Mouse (Mus musculus) ES-E14 (cell line): ENCODE data around the gene Il3.

Experiments
- CHD2 ChIP-seq: IDR thresholded peaks from 2 replicates; pipeline ENCODE4 v1.6.1; 2014; ENCODE audit warnings: mild to moderate bottlenecking, low read depth, low read length, inconsistent platforms
- MAFK ChIP-seq: IDR thresholded peaks from 2 replicates; pipeline ENCODE4 v1.6.1; 2014; ENCODE audit warnings: mild to moderate bottlenecking, low read depth, low read length, inconsistent platforms; ENCODE audit not compliant: insufficient read depth
- ZC3H11A ChIP-seq: IDR thresholded peaks from 2 replicates; pipeline ENCODE4 v1.6.1; 2012; ENCODE audit warnings: low read depth, mild to moderate bottlenecking, inconsistent platforms, low read length, borderline replicate concordance
- ZNF384 ChIP-seq: IDR thresholded peaks from 2 replicates; pipeline ENCODE4 v1.6.1; 2012; ENCODE audit warnings: low read depth, low read length, inconsistent platforms

GRCm38 (mm10) chr11:54293980-54294807 is 27.1 kb upstream of the Il3 start:
- TF ChIP-seq ZNF384: no peak
- TF ChIP-seq CHD2: no peak
- no peak for TF ChIP-seq MAFK
- no peak for TF ChIP-seq ZC3H11A
